Mouse (Mus musculus): Measurements from ENCODE around the gene Thoc6. TPM values are rescaled to one million over a fixed set of nuclear protein-coding genes. Genes with fewer than 3 reads are reported as not detected.
A peak's percentile ranks its signal among the peaks of the same experiment; 100 is the strongest.

The Thoc6 gene
- polyA plus RNA-seq, 1 experiment from 2014 or later = 42.2 TPM

- Histone ChIP-seq H3K9ac (peak within 1 kb of the TSS; percentile 29; the same call in 1 of the 2 replicates), H3K4me3 (replicated peaks) (peak within 1 kb of the TSS; percentile 73), H3K27me3 (peaks cover 41% of the 10 kb centered on the region), H3K36me3 (no peaks in the 10 kb centered on the region), H3K27ac (replicated peaks) (peak within 1 kb of the TSS; percentile 75), H3K4me2 (replicated peaks) (peak within 1 kb of the TSS; percentile 97), H3K9me3 (replicated peaks) (no peaks in the 10 kb centered on the region), H3K4me1 (peaks cover 47% of the 10 kb centered on the region)
- WGBS = under 1% methylated on average over 34 of the region's 34 CpGs
- peak; percentile 68 for ATAC-seq (ENCODE audit: insufficient number of reproducible peaks, low FRiP score, low TSS enrichment, low read depth)
These were observed 3.6 kb upstream of the Thoc6 start, which contains the start of gene Tnfrsf12a for GRCm38 (mm10) chr17:23677236-23677679. Gene Tnfrsf12a (minus strand): TSS chr17:23677468.

GRCm38 (mm10) chr17:23676473-23677031 is 2.9 kb upstream of the Thoc6 start:
- WGBS = under 1% methylated on average over 37 of the region's 37 CpGs
- Histone ChIP-seq H3K36me3 (no peaks in the 10 kb centered on the region), H3K9ac (peak overlapping the region; percentile 29; the same call in 1 of the 2 replicates), H3K4me2 (replicated peaks) (peak overlapping the region; percentile 97), H3K27ac (replicated peaks) (peak overlapping the region; percentile 51), H3K4me1 (peaks cover 47% of the 10 kb centered on the region), H3K9me3 (replicated peaks) (no peaks in the 10 kb centered on the region), H3K27me3 (peaks cover 34% of the 10 kb centered on the region), H3K4me3 (replicated peaks) (peak overlapping the region; percentile 73)
- ATAC-seq (ENCODE audit: insufficient number of reproducible peaks, low FRiP score, low TSS enrichment, low read depth) = no peak

- peaks cover under 1% of the 10 kb centered on the region; the same call in 1 of the 2 replicates for H3K36me3 ChIP-seq
- 9% methylated on average over 15 of the region's 15 CpGs for WGBS
- peaks cover 47% of the 10 kb centered on the region for H3K4me1 ChIP-seq
These were observed 2.0 kb upstream of the Thoc6 start for GRCm38 (mm10) chr17:23675564-23676281.

GRCm38 (mm10) chr17:23675127-23675526 is 1.4 kb upstream of the Thoc6 start:
- Histone ChIP-seq H3K4me2 (replicated peaks) (peak overlapping the region; percentile 97), H3K4me1 (peaks cover 47% of the 10 kb centered on the region), H3K27ac (replicated peaks) (peak overlapping the region; percentile 86), H3K9ac (no peak overlapping the region), H3K9me3 (replicated peaks) (no peaks in the 10 kb centered on the region), H3K4me3 (replicated peaks) (peak overlapping the region; percentile 73), H3K27me3 (peaks cover 20% of the 10 kb centered on the region), H3K36me3 (peaks cover 5% of the 10 kb centered on the region; the same call in 1 of the 2 replicates)
- no peak for ATAC-seq (ENCODE audit: insufficient number of reproducible peaks, low FRiP score, low TSS enrichment, low read depth)
- 25% methylated on average over 5 of the region's 5 CpGs for WGBS

More at GRCm38 (mm10) chr17:23675564-23676281, 2.0 kb upstream of the Thoc6 start:
- Histone ChIP-seq H3K4me3 (replicated peaks) (peak overlapping the region; percentile 73), H3K9me3 (replicated peaks) (no peaks in the 10 kb centered on the region), H3K27me3 (peaks cover 26% of the 10 kb centered on the region), H3K27ac (replicated peaks) (peak overlapping the region; percentile 76), H3K4me2 (replicated peaks) (peak overlapping the region; percentile 97), H3K9ac (no peak overlapping the region)
- ATAC-seq (ENCODE audit: insufficient number of reproducible peaks, low FRiP score, low TSS enrichment, low read depth) = no peak

GRCm38 (mm10) chr17:23674271-23674952 is 730 bp upstream of the Thoc6 start:
- Histone ChIP-seq H3K27ac (replicated peaks) (peak overlapping the region; percentile 86), H3K9ac (peak overlapping the region; percentile 59), H3K4me2 (replicated peaks) (peak overlapping the region; percentile 97), H3K9me3 (replicated peaks) (no peaks in the 10 kb centered on the region), H3K27me3 (peaks cover 13% of the 10 kb centered on the region), H3K4me1 (peaks cover 46% of the 10 kb centered on the region), H3K36me3 (peaks cover 12% of the 10 kb centered on the region), H3K4me3 (replicated peaks) (peak overlapping the region; percentile 73)
- no peak for ATAC-seq (ENCODE audit: insufficient number of reproducible peaks, low FRiP score, low TSS enrichment, low read depth)
- 23% methylated on average over 9 of the region's 9 CpGs for WGBS

- no peak for ATAC-seq (ENCODE audit: insufficient number of reproducible peaks, low FRiP score, low TSS enrichment, low read depth)
- WGBS = 63% methylated on average over 3 of the region's 3 CpGs
- H3K9ac ChIP-seq = 0 out of 2 replicates have a peak overlapping the region, but pooled peaks have one; percentile 44
These were observed 921 bp downstream of the Thoc6 start for GRCm38 (mm10) chr17:23672761-23673160.

GRCm38 (mm10) chr17:23671519-23671918 is 2.2 kb downstream of the Thoc6 start:
- Histone ChIP-seq H3K36me3 (peaks cover 33% of the 10 kb centered on the region), H3K4me3 (replicated peaks) (no peak overlapping the region), H3K9me3 (replicated peaks) (no peaks in the 10 kb centered on the region), H3K27me3 (no peaks in the 10 kb centered on the region), H3K9ac (no peak overlapping the region), H3K27ac (replicated peaks) (no peak overlapping the region), H3K4me2 (replicated peaks) (no peak overlapping the region), H3K4me1 (peaks cover 33% of the 10 kb centered on the region)
- no peak for ATAC-seq (ENCODE audit: insufficient number of reproducible peaks, low FRiP score, low TSS enrichment, low read depth)
- WGBS = 92% methylated on average over 3 of the region's 3 CpGs

More at GRCm38 (mm10) chr17:23672761-23673160, 921 bp downstream of the Thoc6 start:
- Histone ChIP-seq H3K4me3 (replicated peaks) (peak overlapping the region; percentile 73), H3K27ac (replicated peaks) (no peak overlapping the region), H3K4me1 (peaks cover 41% of the 10 kb centered on the region), H3K27me3 (no peaks in the 10 kb centered on the region), H3K9me3 (replicated peaks) (no peaks in the 10 kb centered on the region), H3K36me3 (peaks cover 22% of the 10 kb centered on the region), H3K4me2 (replicated peaks) (peak overlapping the region; percentile 97)

GRCm38 (mm10) chr17:23670516-23671074 is 3.1 kb downstream of the Thoc6 start:
- H3K4me2 ChIP-seq (replicated peaks) = no peak overlapping the region
- no peak overlapping the region for H3K27ac ChIP-seq (replicated peaks)
- no peaks in the 10 kb centered on the region for H3K27me3 ChIP-seq
- peaks cover 36% of the 10 kb centered on the region for H3K36me3 ChIP-seq
- WGBS = 88% methylated on average over 7 of the region's 7 CpGs
- H3K9me3 ChIP-seq (replicated peaks) = no peaks in the 10 kb centered on the region
- no peak overlapping the region for H3K4me3 ChIP-seq (replicated peaks)
- H3K9ac ChIP-seq = no peak overlapping the region
- H3K4me1 ChIP-seq = peaks cover 24% of the 10 kb centered on the region
- no peak for ATAC-seq (ENCODE audit: insufficient number of reproducible peaks, low FRiP score, low TSS enrichment, low read depth)

- Histone ChIP-seq H3K27ac (replicated peaks) (no peak overlapping the region), H3K9ac (no peak overlapping the region), H3K36me3 (peaks cover 34% of the 10 kb centered on the region), H3K9me3 (replicated peaks) (no peaks in the 10 kb centered on the region), H3K4me2 (replicated peaks) (no peak overlapping the region), H3K4me3 (replicated peaks) (no peak overlapping the region), H3K27me3 (peaks cover 25% of the 10 kb centered on the region), H3K4me1 (peaks cover 15% of the 10 kb centered on the region)
- ATAC-seq (ENCODE audit: insufficient number of reproducible peaks, low FRiP score, low TSS enrichment, low read depth) = no peak
- WGBS = 77% methylated on average over 14 of the region's 14 CpGs
These were observed 8.2 kb downstream of the Thoc6 start for GRCm38 (mm10) chr17:23665511-23665910.

- Histone ChIP-seq H3K4me3 (replicated peaks) (no peak overlapping the region), H3K36me3 (peaks cover 26% of the 10 kb centered on the region), H3K9ac (no peak overlapping the region), H3K4me2 (replicated peaks) (0 out of 2 replicates have a peak overlapping the region, but pooled peaks have one; percentile 10), H3K27ac (replicated peaks) (no peak overlapping the region), H3K4me1 (peaks cover 19% of the 10 kb centered on the region), H3K27me3 (peaks cover 34% of the 10 kb centered on the region), H3K9me3 (replicated peaks) (no peaks in the 10 kb centered on the region)
- 7% methylated on average over 5 of the region's 5 CpGs for WGBS
- ATAC-seq (ENCODE audit: insufficient number of reproducible peaks, low FRiP score, low TSS enrichment, low read depth) = no peak
These were observed 9.1 kb downstream of the Thoc6 start for GRCm38 (mm10) chr17:23664556-23665021.

Data from embryonic facial prominence, embryonic 15.5 days (tissue).